Mouse (Mus musculus) hindbrain, embryonic 14.5 days (tissue): ENCODE measurements around the gene Ugt2a3. TPM values are rescaled to one million over a fixed set of nuclear protein-coding genes. Genes with fewer than 3 reads are reported as not detected.
"Not testable (repeated sequence)": the region's sequence is repeated elsewhere in the genome, so short reads cannot be mapped to it uniquely, and the experiment has no call there.

Source experiments
- ATAC-seq: fragments of 200-750 bp; cut with Nextera tagmentation; 2 replicates; pipeline ENCODE4 v1.8.0; 2017; ENCODE audit warnings: moderate number of reproducible peaks, mild to moderate bottlenecking, moderate TSS enrichment, moderate library complexity; ENCODE audit not compliant: low FRiP score
- DNase-seq: peaks from one replicate; pipeline ENCODE4 v3.0.0-alpha.2; 2015; ENCODE audit warnings: low spot score
- H3K27ac ChIP-seq: fragments of 300-500 bp; sonication (generic); 2 replicates; pipeline ENCODE4 v1.5.1; 2014; ENCODE audit warnings: mild to moderate bottlenecking, moderate library complexity
- H3K27me3 ChIP-seq: fragments of 300-500 bp; sonication (generic); 2 replicates; pipeline ENCODE4 v1.6.1; 2014; ENCODE audit warnings: mild to moderate bottlenecking, low read length, mixed read lengths; ENCODE audit not compliant: control insufficient read depth, insufficient read depth
- H3K36me3 ChIP-seq: fragments of 300-500 bp; sonication (generic); replicated peaks from 2 replicates; pipeline ENCODE4 v1.6.1; 2014; ENCODE audit not compliant: control insufficient read depth, insufficient read depth
- H3K4me1 ChIP-seq: fragments of 300-500 bp; sonication (generic); replicated peaks from 2 replicates; pipeline ENCODE4 v1.6.1; 2014; ENCODE audit warnings: antibody characterized with exemption, low read length, mixed read lengths; ENCODE audit not compliant: control insufficient read depth, insufficient read depth
- H3K4me2 ChIP-seq: fragments of 300-500 bp; sonication (generic); replicated peaks from 2 replicates; pipeline ENCODE4 v1.6.1; 2014; ENCODE audit warnings: mild to moderate bottlenecking, moderate library complexity
- H3K4me3 ChIP-seq: fragments of 300-500 bp; sonication (generic); replicated peaks from 2 replicates; pipeline ENCODE4 v1.5.1; 2014; ENCODE audit warnings: mild to moderate bottlenecking, low read length
- H3K9ac ChIP-seq: fragments of 300-500 bp; sonication (generic); 2 replicates; pipeline ENCODE4 v1.6.1; 2014
- H3K9me3 ChIP-seq: fragments of 300-500 bp; sonication (generic); 2 replicates; pipeline ENCODE4 v1.6.1; 2016; ENCODE audit warnings: low read length; ENCODE audit not compliant: control insufficient read depth
- WGBS: fragments of 180-500 bp; shearing (Covaris S2); extraction: QIAGEN DNeasy Blood & Tissue Kit; methylation state at CpG from one replicate; pipeline ENCODE4 v1.1.7; 2014; 5-methylcytosine and 5-hydroxymethylcytosine counted together
- polyA plus RNA-seq: library from polyadenylated mRNA; unstranded; fragments of >200 nt; fragmentation: Nextera tagmentation; extraction: Ambion mirVana; gene quantifications from 2 replicates; pipeline ENCODE4 v1.2.1, GENCODE M21; 2014

Gene Ugt2a3
- not detected in 2 replicates for polyA plus RNA-seq

- no peak within 1 kb of the TSS for H3K4me3 ChIP-seq
- no peak within 1 kb of the TSS for H3K9ac ChIP-seq
- no peak for DNase-seq
- no peak within 1 kb of the TSS for H3K27ac ChIP-seq
- no peaks in the 10 kb centered on the region for H3K27me3 ChIP-seq
- 81% methylated on average over 11 of the region's 11 CpGs for WGBS
- H3K36me3 ChIP-seq, result no peaks in the 10 kb centered on the region
- no peaks in the 10 kb centered on the region for H3K9me3 ChIP-seq
- no peak within 1 kb of the TSS for H3K4me2 ChIP-seq
- H3K4me1 ChIP-seq, result no peaks in the 10 kb centered on the region
- ATAC-seq, result no peak
These were observed at the start of gene Ugt2a3 for GRCm38 (mm10) chr5:87336961-87337697. TSS of gene Ugt2a3 (minus strand) at chr5:87337195.

GRCm38 (mm10) chr5:87380234-87380633, 43.2 kb upstream of the Ugt2a3 start:
- no peak overlapping the region for H3K9ac ChIP-seq
- no peaks in the 10 kb centered on the region for H3K27me3 ChIP-seq
- no peaks in the 10 kb centered on the region for H3K36me3 ChIP-seq
- no peak for DNase-seq
- 83% methylated on average over 2 of the region's 2 CpGs for WGBS
- no peak for ATAC-seq
- no peak overlapping the region for H3K27ac ChIP-seq
- no peaks in the 10 kb centered on the region for H3K9me3 ChIP-seq
- H3K4me3 ChIP-seq, result no peak overlapping the region
- H3K4me2 ChIP-seq, result no peak overlapping the region
- no peaks in the 10 kb centered on the region for H3K4me1 ChIP-seq

- ATAC-seq, result no peak
- DNase-seq, result no peak
- H3K36me3 ChIP-seq, result no peaks in the 10 kb centered on the region
These were observed 42.8 kb upstream of the Ugt2a3 start for GRCm38 (mm10) chr5:87379825-87380224.

GRCm38 (mm10) chr5:87375874-87376383, 38.9 kb upstream of the Ugt2a3 start:
- DNase-seq (no peak), ATAC-seq (no peak)
- WGBS, result 92% methylated on average over 3 of the region's 3 CpGs
- Histone ChIP-seq H3K27ac (no peak overlapping the region), H3K4me2 (no peak overlapping the region), H3K9ac (no peak overlapping the region), H3K9me3 (no peaks in the 10 kb centered on the region), H3K27me3 (no peaks in the 10 kb centered on the region), H3K4me3 (no peak overlapping the region), H3K4me1 (no peaks in the 10 kb centered on the region), H3K36me3 (no peaks in the 10 kb centered on the region)

More at GRCm38 (mm10) chr5:87379825-87380224, 42.8 kb upstream of the Ugt2a3 start:
- no peaks in the 10 kb centered on the region for H3K9me3 ChIP-seq
- H3K27me3 ChIP-seq, result no peaks in the 10 kb centered on the region
- H3K4me1 ChIP-seq, result no peaks in the 10 kb centered on the region
- no peak overlapping the region for H3K4me2 ChIP-seq
- H3K9ac ChIP-seq, result no peak overlapping the region
- no peak overlapping the region for H3K4me3 ChIP-seq
- H3K27ac ChIP-seq, result no peak overlapping the region

- H3K27me3 ChIP-seq, result no peaks in the 10 kb centered on the region
- no peak for DNase-seq
- H3K9me3 ChIP-seq, result no peaks in the 10 kb centered on the region
- H3K4me1 ChIP-seq, result no peaks in the 10 kb centered on the region
- H3K4me2 ChIP-seq, result no peak overlapping the region
- ATAC-seq, result no peak
- no peak overlapping the region for H3K4me3 ChIP-seq
- WGBS, result 86% methylated on average over 1 of the region's 1 CpGs
- no peak overlapping the region for H3K27ac ChIP-seq
- no peaks in the 10 kb centered on the region for H3K36me3 ChIP-seq
- no peak overlapping the region for H3K9ac ChIP-seq
These were observed 36.5 kb upstream of the Ugt2a3 start for GRCm38 (mm10) chr5:87373502-87373863.

GRCm38 (mm10) chr5:87372788-87373501, 36.0 kb upstream of the Ugt2a3 start:
- H3K4me1 ChIP-seq, H3K27ac ChIP-seq, H3K4me2 ChIP-seq, H3K9ac ChIP-seq, H3K27me3 ChIP-seq, H3K36me3 ChIP-seq, DNase-seq, H3K4me3 ChIP-seq, H3K9me3 ChIP-seq, ATAC-seq: not testable (repeated sequence)
- WGBS, result 76% methylated on average over 4 of the region's 4 CpGs

- ATAC-seq, result no peak
- Histone ChIP-seq H3K27ac (no peak overlapping the region), H3K4me1 (no peaks in the 10 kb centered on the region), H3K4me2 (no peak overlapping the region), H3K4me3 (no peak overlapping the region), H3K27me3 (no peaks in the 10 kb centered on the region), H3K9ac (no peak overlapping the region), H3K36me3 (no peaks in the 10 kb centered on the region), H3K9me3 (no peaks in the 10 kb centered on the region)
- 44% methylated on average over 1 of the region's 1 CpGs for WGBS
- DNase-seq, result no peak
These were observed 13.4 kb upstream of the Ugt2a3 start for GRCm38 (mm10) chr5:87350350-87350749.

- not testable (repeated sequence) for H3K27ac ChIP-seq, H3K4me2 ChIP-seq, H3K9ac ChIP-seq, H3K4me1 ChIP-seq, H3K36me3 ChIP-seq, ATAC-seq, H3K4me3 ChIP-seq, H3K27me3 ChIP-seq, H3K9me3 ChIP-seq, DNase-seq
- WGBS, result 82% methylated on average over 1 of the region's 1 CpGs
These were observed 12.2 kb upstream of the Ugt2a3 start for GRCm38 (mm10) chr5:87349150-87349549.

GRCm38 (mm10) chr5:87347479-87348078, 10.6 kb upstream of the Ugt2a3 start:
- not testable (repeated sequence) for H3K27me3 ChIP-seq, H3K9ac ChIP-seq, H3K36me3 ChIP-seq, DNase-seq, H3K4me1 ChIP-seq, H3K4me3 ChIP-seq, ATAC-seq, H3K9me3 ChIP-seq, H3K4me2 ChIP-seq, H3K27ac ChIP-seq
- WGBS, result 79% methylated on average over 2 of the region's 2 CpGs
